Mouse (Mus musculus) kidney, embryonic 14.5 days (tissue): Measurements from ENCODE around the gene Xxylt1. TPM values are rescaled to one million over a fixed set of nuclear protein-coding genes. Genes with fewer than 3 reads are reported as not detected.

ENCODE experiments used
- ATAC-seq: fragments of 200-750 bp; cut with Nextera tagmentation; 2 replicates; pipeline ENCODE4 v1.8.0; 2017; ENCODE audit warnings: moderate number of reproducible peaks, mild to moderate bottlenecking, moderate TSS enrichment, moderate library complexity; ENCODE audit not compliant: low FRiP score, low TSS enrichment
- H3K27ac ChIP-seq: fragments of 300-500 bp; sonication (generic); 2 replicates; pipeline ENCODE4 v1.5.1; 2014; ENCODE audit warnings: low read depth, mild to moderate bottlenecking, low read length, moderate library complexity, mixed read lengths
- H3K27me3 ChIP-seq: fragments of 300-500 bp; sonication (generic); 2 replicates; pipeline ENCODE4 v1.6.1; 2014; ENCODE audit warnings: mild to moderate bottlenecking, low read length; ENCODE audit not compliant: control insufficient read depth, insufficient read depth
- H3K36me3 ChIP-seq: fragments of 300-500 bp; sonication (generic); 2 replicates; pipeline ENCODE4 v1.6.1; 2014; ENCODE audit warnings: low read length, mixed read lengths; ENCODE audit not compliant: control insufficient read depth, insufficient read depth
- H3K4me1 ChIP-seq: fragments of 300-500 bp; sonication (generic); 2 replicates; pipeline ENCODE4 v1.6.1; 2014; ENCODE audit warnings: low read length, mixed read lengths; ENCODE audit not compliant: control insufficient read depth, insufficient read depth
- H3K4me2 ChIP-seq: fragments of 300-500 bp; sonication (generic); replicated peaks from 2 replicates; pipeline ENCODE4 v1.6.1; 2014; ENCODE audit warnings: low read depth, mild to moderate bottlenecking, low read length
- H3K4me3 ChIP-seq: fragments of 300-500 bp; sonication (generic); 2 replicates; pipeline ENCODE4 v1.5.1; 2014; ENCODE audit warnings: mild to moderate bottlenecking, low read length
- H3K9ac ChIP-seq: fragments of 300-500 bp; sonication (generic); 2 replicates; pipeline ENCODE4 v1.6.1; 2014; ENCODE audit warnings: low read depth, mild to moderate bottlenecking, low read length, moderate library complexity
- H3K9me3 ChIP-seq: fragments of 300-500 bp; sonication (generic); 2 replicates; pipeline ENCODE4 v1.6.1; 2016; ENCODE audit warnings: low read length; ENCODE audit not compliant: control insufficient read depth
- WGBS: fragments of 180-500 bp; shearing (Covaris S2); extraction: QIAGEN DNeasy Blood & Tissue Kit; methylation state at CpG from one replicate; pipeline ENCODE4 v1.1.7; 2014; 5-methylcytosine and 5-hydroxymethylcytosine counted together
- polyA plus RNA-seq: library from polyadenylated mRNA; unstranded; fragments of >200 nt; fragmentation: Nextera tagmentation; extraction: Ambion mirVana; gene quantifications from 2 replicates; pipeline ENCODE4 v1.2.1, GENCODE M21; 2014

Xxylt1 gene
- polyA plus RNA-seq, 1 experiment from 2014 or later = 28.6 TPM

DNA sequence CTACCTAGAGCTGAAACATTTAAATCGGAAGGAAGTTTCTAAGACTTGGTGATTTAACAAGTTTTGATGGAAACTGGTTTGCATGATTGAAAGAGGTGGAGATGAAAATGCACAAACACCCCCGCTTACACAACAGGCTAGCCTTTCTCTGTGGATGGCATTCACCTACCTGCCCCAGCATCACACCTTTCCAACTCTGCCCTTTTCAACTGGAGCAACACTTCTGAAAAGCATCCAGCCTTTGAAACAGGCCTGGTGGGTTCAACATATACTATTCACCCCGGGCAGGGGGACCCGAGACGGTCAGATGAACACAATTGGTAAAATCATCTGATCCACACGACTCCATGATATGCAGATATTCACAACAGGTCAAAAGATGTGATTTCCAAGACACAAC is 659 bp upstream of the Xxylt1 start:
- ATAC-seq = no peak
- no peaks in the 10 kb centered on the region for H3K27me3 ChIP-seq
- H3K4me3 ChIP-seq = no peak overlapping the region
- H3K4me2 ChIP-seq = peak overlapping the region; percentile 89; the same call in 1 of the 2 replicates
- H3K9ac ChIP-seq = no peak overlapping the region
- peaks cover 11% of the 10 kb centered on the region for H3K4me1 ChIP-seq
- 0 out of 2 replicates have a peak, but pooled peaks cover 7% of the 10 kb centered on the region for H3K36me3 ChIP-seq
- 70% methylated on average over 6 of the region's 6 CpGs for WGBS
- H3K9me3 ChIP-seq = no peaks in the 10 kb centered on the region
- H3K27ac ChIP-seq = no peak overlapping the region

DNA sequence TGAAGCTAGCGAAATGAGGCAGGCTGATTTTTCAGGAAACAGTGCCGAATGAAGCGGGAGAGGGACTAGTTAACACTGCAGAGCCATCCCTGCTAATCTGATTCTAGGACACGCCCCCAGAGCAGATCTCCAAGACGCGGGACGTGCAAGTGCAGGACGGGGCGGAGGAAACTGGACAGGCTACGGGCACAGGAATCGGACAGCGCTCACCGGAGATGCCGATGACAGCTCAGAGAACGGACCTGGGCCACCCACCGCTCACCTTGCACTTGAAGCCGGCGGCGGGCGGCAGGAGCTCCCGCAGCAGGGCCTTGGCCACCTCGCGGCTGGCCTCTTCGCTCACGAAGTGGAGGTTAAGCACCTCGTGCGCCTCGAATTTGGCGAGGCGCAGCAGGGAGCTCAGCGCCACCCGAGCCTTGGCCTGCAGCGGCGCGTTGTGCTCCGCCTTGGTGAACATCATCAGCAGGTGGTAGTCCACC is 620 bp downstream of the Xxylt1 start:
- H3K4me1 ChIP-seq = peaks cover 11% of the 10 kb centered on the region
- peak overlapping the region; percentile 78 for H3K9ac ChIP-seq
- H3K36me3 ChIP-seq = 0 out of 2 replicates have a peak, but pooled peaks cover 7% of the 10 kb centered on the region
- peak overlapping the region; percentile 89 for H3K4me2 ChIP-seq
- H3K9me3 ChIP-seq = no peaks in the 10 kb centered on the region
- peak overlapping the region; percentile 76 for H3K4me3 ChIP-seq
- under 1% methylated on average over 33 of the region's 36 CpGs for WGBS
- no peaks in the 10 kb centered on the region for H3K27me3 ChIP-seq
- peak; percentile 70 for ATAC-seq
- H3K27ac ChIP-seq = peak overlapping the region; percentile 77

DNA sequence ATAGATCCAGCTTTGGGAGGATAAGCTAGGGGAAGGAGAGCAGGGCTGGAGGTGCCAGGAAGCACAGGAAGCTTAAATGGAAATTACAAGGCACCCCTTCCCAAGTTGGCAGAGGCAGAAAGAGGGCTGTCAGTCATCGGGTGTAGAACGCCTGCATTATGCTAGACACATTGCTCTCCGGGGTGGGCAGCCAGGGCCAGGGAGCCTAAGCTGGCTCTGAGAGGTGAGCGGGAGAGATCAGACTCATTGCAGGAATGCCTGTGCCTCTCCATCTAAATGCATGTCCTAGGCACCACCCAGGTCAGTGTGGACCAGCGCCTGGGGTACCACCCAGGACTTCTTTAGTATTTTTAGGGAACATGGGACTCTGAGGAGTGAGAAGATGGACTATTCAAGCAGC is 3.8 kb downstream of the Xxylt1 start:
- H3K27me3 ChIP-seq = no peaks in the 10 kb centered on the region
- no peak overlapping the region for H3K27ac ChIP-seq
- ATAC-seq = no peak
- no peaks in the 10 kb centered on the region for H3K9me3 ChIP-seq
- no peak overlapping the region for H3K4me3 ChIP-seq
- H3K4me2 ChIP-seq = no peak overlapping the region
- H3K9ac ChIP-seq = no peak overlapping the region
- 0 out of 2 replicates have a peak, but pooled peaks cover 7% of the 10 kb centered on the region for H3K36me3 ChIP-seq
- WGBS = 94% methylated on average over 5 of the region's 5 CpGs
- H3K4me1 ChIP-seq = peaks cover 11% of the 10 kb centered on the region

DNA sequence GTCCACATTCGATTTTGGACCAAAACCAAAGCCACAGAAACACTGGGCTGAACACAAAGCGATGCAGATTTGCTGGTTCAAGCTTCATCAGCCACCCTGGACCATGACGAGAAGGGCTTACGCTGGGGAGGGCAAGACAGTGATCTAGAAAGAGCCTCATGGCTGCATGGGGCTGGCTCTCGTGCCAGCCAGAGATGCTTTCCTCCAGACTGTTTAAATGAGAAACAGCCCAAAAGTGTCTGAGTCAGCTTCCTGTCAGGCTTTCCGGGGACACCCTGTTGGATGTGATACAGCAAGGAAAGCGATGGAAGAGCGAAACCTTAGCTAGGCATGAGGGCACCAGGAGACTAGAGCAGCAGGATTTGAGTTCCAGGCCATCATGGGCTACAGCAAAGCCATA is 4.8 kb downstream of the Xxylt1 start:
- H3K9ac ChIP-seq = no peak overlapping the region
- 0 out of 2 replicates have a peak, but pooled peaks cover 7% of the 10 kb centered on the region for H3K36me3 ChIP-seq
- no peak overlapping the region for H3K4me3 ChIP-seq
- no peaks in the 10 kb centered on the region for H3K27me3 ChIP-seq
- no peak for ATAC-seq
- H3K27ac ChIP-seq = no peak overlapping the region
- no peak overlapping the region for H3K4me2 ChIP-seq
- WGBS = 85% methylated on average over 8 of the region's 8 CpGs
- peaks cover 11% of the 10 kb centered on the region for H3K4me1 ChIP-seq
- no peaks in the 10 kb centered on the region for H3K9me3 ChIP-seq

DNA sequence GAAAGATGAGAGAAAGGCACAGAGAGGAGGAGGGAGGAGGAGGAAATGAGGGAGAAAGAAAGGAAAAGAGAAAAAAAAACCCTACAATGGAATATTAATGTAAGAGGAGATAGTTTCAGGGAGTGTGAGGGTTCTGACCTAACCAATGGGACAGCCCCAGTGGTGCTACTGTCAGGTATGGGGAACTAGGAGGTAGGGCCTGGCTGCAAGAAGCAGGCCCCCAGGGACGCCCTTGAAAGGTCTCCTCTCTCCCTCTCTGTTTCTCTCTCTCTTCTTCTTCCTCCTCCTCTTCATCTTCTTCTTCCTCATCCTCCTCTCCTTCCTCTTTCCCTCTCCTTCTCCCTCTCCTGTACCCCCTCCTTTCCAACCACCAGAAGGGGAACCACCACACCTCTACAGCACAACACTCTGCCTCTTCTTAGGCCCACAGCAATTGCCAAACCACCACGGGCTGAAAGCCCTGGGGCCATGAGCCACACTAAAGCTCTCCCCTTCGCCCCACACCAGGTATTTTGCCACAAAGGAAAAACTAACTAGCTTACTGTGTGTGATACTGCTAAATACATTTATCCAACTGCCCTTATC is 6.8 kb downstream of the Xxylt1 start:
- 77% methylated on average over 3 of the region's 3 CpGs for WGBS
- Histone ChIP-seq H3K4me3 (no peak overlapping the region), H3K9me3 (no peaks in the 10 kb centered on the region), H3K9ac (no peak overlapping the region), H3K4me1 (peaks cover 14% of the 10 kb centered on the region), H3K36me3 (0 out of 2 replicates have a peak, but pooled peaks cover 7% of the 10 kb centered on the region), H3K27ac (no peak overlapping the region), H3K27me3 (no peaks in the 10 kb centered on the region), H3K4me2 (no peak overlapping the region)
- no peak for ATAC-seq

DNA sequence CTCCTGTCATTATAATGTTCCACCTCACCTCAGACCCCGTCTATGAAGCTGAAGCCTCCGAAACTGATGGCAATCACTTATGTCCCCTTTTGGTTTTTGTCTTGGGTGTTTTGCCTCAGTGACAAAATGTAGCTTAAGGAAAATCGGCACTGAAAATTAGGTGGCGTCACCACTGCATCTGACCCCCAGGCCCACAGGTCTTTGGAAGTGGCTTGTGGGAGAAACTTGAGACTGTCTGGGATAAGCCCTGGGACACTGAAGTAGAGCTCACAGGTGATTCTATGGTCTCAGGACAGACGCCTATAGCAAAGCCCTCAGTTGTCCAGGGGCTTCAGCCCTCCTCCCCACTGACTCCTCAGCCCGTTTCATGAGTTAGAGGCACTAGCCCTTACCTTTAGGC is 9.5 kb downstream of the Xxylt1 start:
- Histone ChIP-seq H3K4me3 (no peak overlapping the region), H3K9ac (no peak overlapping the region), H3K36me3 (no peaks in the 10 kb centered on the region), H3K27ac (no peak overlapping the region), H3K9me3 (no peaks in the 10 kb centered on the region), H3K4me2 (no peak overlapping the region), H3K27me3 (no peaks in the 10 kb centered on the region), H3K4me1 (peaks cover 20% of the 10 kb centered on the region)
- ATAC-seq = no peak
- WGBS = 85% methylated on average over 6 of the region's 6 CpGs

DNA sequence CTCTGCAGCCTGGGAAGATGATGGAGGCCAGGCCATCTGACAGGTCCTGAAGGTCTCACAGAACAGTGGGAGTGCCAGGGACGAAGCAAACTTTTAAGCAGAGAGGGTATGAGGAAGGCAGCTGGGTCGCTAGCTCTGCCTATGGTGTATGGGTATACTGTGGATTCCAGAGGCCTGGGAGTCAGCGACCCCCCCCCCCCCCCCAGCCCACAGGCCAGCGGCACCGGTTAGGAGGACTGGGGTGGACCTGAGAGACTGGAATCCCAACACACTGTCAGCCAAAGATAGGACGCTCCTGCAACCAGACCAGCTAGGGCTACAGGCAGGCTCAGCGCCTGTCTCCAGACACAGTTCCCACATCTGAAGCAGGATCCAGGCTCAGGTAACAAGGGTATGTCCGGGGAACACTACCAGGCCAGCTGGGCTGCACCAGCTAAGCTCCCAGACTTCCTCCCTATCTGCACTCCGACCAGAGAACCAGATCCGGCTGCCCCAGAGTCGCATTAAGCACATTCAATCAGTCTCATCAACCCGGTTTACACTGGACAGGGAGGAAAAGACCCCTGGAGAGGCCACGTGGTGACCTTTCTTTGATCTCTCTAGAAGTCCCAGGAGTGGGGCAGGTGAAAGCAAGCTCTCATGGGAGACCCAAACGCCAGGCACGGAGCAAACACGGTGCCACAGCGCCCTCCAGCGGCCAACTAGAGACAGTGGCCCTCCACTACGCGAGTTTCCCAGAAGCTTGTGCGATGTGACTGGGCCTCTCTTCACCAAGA is 10.7 kb downstream of the Xxylt1 start:
- H3K27ac ChIP-seq = peak overlapping the region; percentile 17; the same call in 1 of the 2 replicates
- no peak overlapping the region for H3K9ac ChIP-seq
- no peaks in the 10 kb centered on the region for H3K9me3 ChIP-seq
- ATAC-seq = peak; percentile 81
- peaks cover 20% of the 10 kb centered on the region for H3K4me1 ChIP-seq
- H3K4me3 ChIP-seq = no peak overlapping the region
- 10% methylated on average over 19 of the region's 21 CpGs for WGBS
- H3K27me3 ChIP-seq = no peaks in the 10 kb centered on the region
- H3K4me2 ChIP-seq = peak overlapping the region; percentile 22; the same call in 1 of the 2 replicates
- H3K36me3 ChIP-seq = no peaks in the 10 kb centered on the region

DNA sequence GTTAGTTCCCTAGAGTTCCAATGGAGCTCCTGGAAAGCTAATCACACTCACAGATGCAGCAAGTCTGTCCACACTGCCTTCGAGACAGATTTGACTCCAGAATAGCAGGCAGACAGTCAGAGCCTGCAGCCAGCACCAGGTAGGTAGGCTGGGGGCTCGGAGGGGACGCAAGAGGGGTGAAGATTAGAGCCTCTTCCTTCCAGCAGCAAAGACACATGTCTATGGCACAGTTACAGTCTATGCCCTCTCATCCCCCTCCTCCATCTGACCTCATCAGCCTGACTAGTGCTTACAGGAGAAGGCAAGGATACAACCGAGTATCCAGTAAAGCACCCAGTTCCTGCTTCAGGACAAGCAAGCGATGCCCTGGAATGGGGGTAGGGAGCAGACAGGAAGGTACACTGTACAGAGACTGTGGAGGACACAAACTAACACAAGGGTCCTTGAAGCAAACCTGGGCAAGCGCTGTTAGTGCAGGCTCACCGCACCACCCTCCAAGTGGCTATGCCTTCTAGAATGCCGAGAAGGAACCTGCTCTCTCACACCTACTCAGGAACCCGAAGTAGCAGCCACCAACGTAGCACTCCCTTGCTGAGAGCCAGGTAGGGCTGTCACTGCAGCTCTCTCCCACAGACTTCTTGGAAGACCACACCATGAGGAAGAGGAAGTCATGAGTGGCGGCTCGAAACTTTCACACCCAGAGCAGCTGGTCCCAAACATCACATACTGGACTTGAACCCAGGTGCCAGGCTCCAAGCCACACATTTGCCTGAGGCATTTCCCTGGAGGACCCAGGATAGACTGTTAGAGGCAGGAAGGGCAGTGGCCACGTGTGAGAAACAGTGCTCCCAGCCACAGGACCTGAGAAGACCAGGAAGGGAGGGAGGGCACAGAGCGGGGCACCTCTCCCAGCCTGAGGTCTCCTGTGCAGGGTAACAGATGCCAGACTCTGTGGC is 11.7 kb downstream of the Xxylt1 start:
- ATAC-seq = no peak

More for the DNA sequence above, 11.7 kb downstream of the Xxylt1 start:
- Histone ChIP-seq H3K4me3 (no peak overlapping the region), H3K36me3 (no peaks in the 10 kb centered on the region), H3K4me1 (peaks cover 20% of the 10 kb centered on the region), H3K27me3 (no peaks in the 10 kb centered on the region), H3K9ac (no peak overlapping the region), H3K9me3 (no peaks in the 10 kb centered on the region), H3K27ac (no peak overlapping the region), H3K4me2 (no peak overlapping the region)
- WGBS = 74% methylated on average over 14 of the region's 14 CpGs
